Mouse (Mus musculus): Measurements from ENCODE around the gene Baz2b. TPM values are rescaled to one million over a fixed set of nuclear protein-coding genes. Genes with fewer than 3 reads are reported as not detected.
"Not testable (repeated sequence)": the region's sequence is repeated elsewhere in the genome, so short reads cannot be mapped to it uniquely, and the experiment has no call there.

The Baz2b gene
- polyA plus RNA-seq, 1 experiment from 2014 or later = 56.5 TPM

DNA sequence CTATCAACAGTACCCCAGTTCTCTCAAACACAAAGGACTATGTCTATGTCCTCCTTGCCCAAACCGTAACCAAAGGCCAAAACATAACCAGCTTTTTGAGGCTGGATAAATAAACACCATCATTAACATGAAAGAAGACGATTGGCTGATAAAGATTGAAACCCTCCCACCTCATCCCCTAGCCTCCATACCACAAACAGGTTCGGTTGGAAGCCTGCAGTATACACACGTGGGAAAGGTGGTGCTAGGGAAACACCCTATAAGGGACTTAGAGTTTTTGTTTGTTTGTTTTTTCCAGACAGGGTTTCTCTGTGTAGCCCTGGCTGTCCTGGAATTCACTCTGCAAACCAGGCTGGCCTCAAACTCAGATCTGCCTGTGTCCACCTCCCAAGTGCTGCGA lies 66.3 kb downstream of the Baz2b start:
- no peaks in the 10 kb centered on the region for H3K4me1 ChIP-seq (ENCODE audit: control insufficient read depth, insufficient read depth, low read length)
- H3K27me3 ChIP-seq (ENCODE audit: control insufficient read depth, insufficient read depth, low read length) = no peaks in the 10 kb centered on the region
- DNase-seq (ENCODE audit: low spot score) (no peak), ATAC-seq (replicated peaks; ENCODE audit: insufficient number of reproducible peaks, low FRiP score, low TSS enrichment, low read depth) (no peak)
- no peaks in the 10 kb centered on the region for H3K9me3 ChIP-seq (replicated peaks; ENCODE audit: control insufficient read depth, low read length)
- no peak overlapping the region for H3K9ac ChIP-seq (replicated peaks; ENCODE audit: low read length)
- H3K4me3 ChIP-seq (ENCODE audit: low read depth, low read length) = no peak overlapping the region
- H3K4me2 ChIP-seq (ENCODE audit: low read depth, low read length) = no peak overlapping the region
- no peak overlapping the region for H3K27ac ChIP-seq (replicated peaks; ENCODE audit: low read depth, low read length)
- WGBS = 49% methylated on average over 5 of the region's 5 CpGs
- no peaks in the 10 kb centered on the region for H3K36me3 ChIP-seq (replicated peaks; ENCODE audit: control insufficient read depth, insufficient read depth, low read depth, low read length)

DNA sequence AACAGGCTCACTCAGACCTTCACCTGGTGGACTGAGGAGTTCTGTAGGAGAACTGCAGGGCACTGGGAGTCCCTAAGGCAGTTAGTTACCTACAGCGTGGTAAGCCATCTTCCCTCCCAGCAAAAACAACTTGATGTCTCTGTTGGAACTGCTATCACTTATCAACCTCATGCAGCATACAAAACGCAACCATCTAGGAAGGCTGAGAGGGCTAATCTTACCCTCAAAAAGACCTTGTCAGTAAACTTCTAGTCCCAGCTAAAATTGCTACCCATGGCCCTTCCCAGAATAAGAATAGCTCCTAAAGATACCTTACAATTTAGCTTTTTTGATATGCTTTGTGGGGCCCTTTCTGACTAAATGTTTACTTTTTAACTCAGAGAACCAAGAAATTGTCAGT lies 67.4 kb downstream of the Baz2b start:
- Histone ChIP-seq H3K9ac (replicated peaks; ENCODE audit: low read length) (no peak overlapping the region), H3K4me3 (ENCODE audit: low read depth, low read length) (no peak overlapping the region), H3K4me2 (ENCODE audit: low read depth, low read length) (no peak overlapping the region), H3K36me3 (replicated peaks; ENCODE audit: control insufficient read depth, insufficient read depth, low read depth, low read length) (no peaks in the 10 kb centered on the region), H3K27ac (replicated peaks; ENCODE audit: low read depth, low read length) (no peak overlapping the region), H3K27me3 (ENCODE audit: control insufficient read depth, insufficient read depth, low read length) (no peaks in the 10 kb centered on the region), H3K4me1 (ENCODE audit: control insufficient read depth, insufficient read depth, low read length) (no peaks in the 10 kb centered on the region), H3K9me3 (replicated peaks; ENCODE audit: control insufficient read depth, low read length) (no peaks in the 10 kb centered on the region)
- 84% methylated on average over 2 of the region's 2 CpGs for WGBS
- ATAC-seq (replicated peaks; ENCODE audit: insufficient number of reproducible peaks, low FRiP score, low TSS enrichment, low read depth) = no peak
- no peak for DNase-seq (ENCODE audit: low spot score)

DNA sequence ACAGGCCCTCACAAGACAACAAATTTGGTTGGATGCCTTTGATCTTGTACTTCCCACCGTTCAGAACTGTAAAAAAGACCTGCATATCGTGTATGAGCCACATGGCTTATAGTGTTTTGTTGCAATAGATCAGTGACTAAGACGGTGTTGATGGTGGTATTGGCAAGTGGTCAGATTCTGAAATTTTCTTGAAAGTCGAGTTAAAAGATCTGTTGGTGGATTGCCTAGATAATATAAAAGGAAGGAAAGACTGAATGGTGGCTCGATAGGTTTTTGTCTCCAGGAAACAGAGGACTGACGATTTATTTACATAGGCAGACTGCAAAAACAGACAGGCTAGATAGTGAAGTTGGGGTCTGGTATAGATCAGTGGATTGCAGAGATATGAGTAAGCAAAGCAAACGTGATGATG lies 70.9 kb downstream of the Baz2b start:
- H3K27me3 ChIP-seq (ENCODE audit: control insufficient read depth, insufficient read depth, low read length) = no peaks in the 10 kb centered on the region
- no peaks in the 10 kb centered on the region for H3K9me3 ChIP-seq (replicated peaks; ENCODE audit: control insufficient read depth, low read length)
- no peak overlapping the region for H3K27ac ChIP-seq (replicated peaks; ENCODE audit: low read depth, low read length)
- H3K4me3 ChIP-seq (ENCODE audit: low read depth, low read length) = no peak overlapping the region
- no peaks in the 10 kb centered on the region for H3K36me3 ChIP-seq (replicated peaks; ENCODE audit: control insufficient read depth, insufficient read depth, low read depth, low read length)
- DNase-seq (ENCODE audit: low spot score) = no peak
- H3K4me1 ChIP-seq (ENCODE audit: control insufficient read depth, insufficient read depth, low read length) = no peaks in the 10 kb centered on the region
- no peak overlapping the region for H3K9ac ChIP-seq (replicated peaks; ENCODE audit: low read length)
- 62% methylated on average over 7 of the region's 7 CpGs for WGBS
- no peak overlapping the region for H3K4me2 ChIP-seq (ENCODE audit: low read depth, low read length)
- ATAC-seq (replicated peaks; ENCODE audit: insufficient number of reproducible peaks, low FRiP score, low TSS enrichment, low read depth) = no peak

DNA sequence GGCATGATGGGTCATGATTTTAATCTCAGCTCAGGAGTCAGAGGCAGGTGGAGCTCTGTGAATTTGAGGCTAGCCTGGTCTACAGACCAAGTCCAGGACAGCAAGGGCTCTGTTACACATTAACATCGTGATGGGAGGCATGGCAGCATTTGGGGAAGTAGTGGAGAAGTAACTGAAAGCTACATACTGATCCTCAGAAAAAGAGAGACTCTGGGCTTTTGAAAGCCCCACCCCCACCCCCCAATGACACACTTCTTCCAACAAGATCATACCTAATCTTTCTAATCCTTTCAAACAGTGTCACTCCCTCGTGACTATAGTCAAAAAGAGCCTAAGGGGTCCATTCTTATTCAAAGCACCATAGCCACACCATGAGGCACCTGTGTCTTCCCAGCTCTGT lies 73.8 kb downstream of the Baz2b start:
- H3K27me3 ChIP-seq (ENCODE audit: control insufficient read depth, insufficient read depth, low read length) = no peaks in the 10 kb centered on the region
- no peaks in the 10 kb centered on the region; the same call in 1 of the 2 replicates for H3K4me1 ChIP-seq (ENCODE audit: control insufficient read depth, insufficient read depth, low read length)
- H3K4me2 ChIP-seq (ENCODE audit: low read depth, low read length) = no peak overlapping the region
- H3K36me3 ChIP-seq (replicated peaks; ENCODE audit: control insufficient read depth, insufficient read depth, low read depth, low read length) = no peaks in the 10 kb centered on the region
- no peaks in the 10 kb centered on the region for H3K9me3 ChIP-seq (replicated peaks; ENCODE audit: control insufficient read depth, low read length)
- ATAC-seq (replicated peaks; ENCODE audit: insufficient number of reproducible peaks, low FRiP score, low TSS enrichment, low read depth) = no peak
- WGBS = 52% methylated on average over 2 of the region's 2 CpGs
- H3K4me3 ChIP-seq (ENCODE audit: low read depth, low read length) = no peak overlapping the region
- no peak overlapping the region for H3K9ac ChIP-seq (replicated peaks; ENCODE audit: low read length)
- no peak overlapping the region for H3K27ac ChIP-seq (replicated peaks; ENCODE audit: low read depth, low read length)
- DNase-seq (ENCODE audit: low spot score) = no peak

DNA sequence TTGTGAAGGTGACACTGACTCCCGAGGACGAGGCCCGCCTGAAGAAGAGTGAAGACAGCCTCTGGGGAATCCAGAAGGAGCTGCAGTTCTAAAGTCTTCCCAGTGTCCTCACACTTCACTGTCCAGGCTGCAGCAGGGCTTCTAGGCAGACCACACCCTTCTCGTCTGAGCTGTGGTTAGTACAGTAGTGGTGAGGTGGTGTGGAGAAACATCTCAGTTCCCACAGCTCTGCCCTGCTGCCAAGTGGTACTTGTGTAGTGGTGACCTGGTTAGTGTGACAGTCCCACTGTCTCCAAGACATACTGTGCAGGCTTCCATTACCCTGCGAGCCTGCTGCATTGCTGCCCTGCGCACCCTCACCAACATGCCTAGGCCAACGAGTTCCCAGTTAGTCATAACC lies 74.7 kb downstream of the Baz2b start:
- H3K9ac ChIP-seq (replicated peaks; ENCODE audit: low read length); ATAC-seq (replicated peaks; ENCODE audit: insufficient number of reproducible peaks, low FRiP score, low TSS enrichment, low read depth); H3K27me3 ChIP-seq (ENCODE audit: control insufficient read depth, insufficient read depth, low read length); H3K4me3 ChIP-seq (ENCODE audit: low read depth, low read length); H3K36me3 ChIP-seq (replicated peaks; ENCODE audit: control insufficient read depth, insufficient read depth, low read depth, low read length); H3K4me2 ChIP-seq (ENCODE audit: low read depth, low read length); H3K9me3 ChIP-seq (replicated peaks; ENCODE audit: control insufficient read depth, low read length); DNase-seq (ENCODE audit: low spot score); H3K27ac ChIP-seq (replicated peaks; ENCODE audit: low read depth, low read length); H3K4me1 ChIP-seq (ENCODE audit: control insufficient read depth, insufficient read depth, low read length): not testable (repeated sequence)
- WGBS = 93% methylated on average over 7 of the region's 7 CpGs

DNA sequence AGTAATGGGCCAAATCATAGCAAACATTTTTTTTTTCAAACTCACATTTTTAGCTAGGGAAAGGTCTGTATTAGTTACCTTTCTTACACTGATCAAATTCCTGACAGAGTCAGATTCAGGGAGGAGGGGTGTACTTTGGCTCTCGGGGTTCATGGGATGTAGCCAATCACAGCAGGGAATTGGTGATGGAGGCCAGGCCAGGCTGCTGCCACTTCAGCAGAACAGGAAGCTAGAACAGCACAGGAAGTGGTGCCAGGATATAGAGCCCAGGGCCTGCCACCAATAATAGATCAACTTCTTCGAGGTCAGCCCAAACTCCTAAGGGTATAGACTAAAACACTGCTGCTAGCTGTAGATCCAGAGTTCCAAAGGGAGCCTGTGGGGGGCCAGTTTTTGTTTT lies 76.6 kb downstream of the Baz2b start:
- H3K4me3 ChIP-seq (ENCODE audit: low read depth, low read length) = no peak overlapping the region
- no peak overlapping the region for H3K4me2 ChIP-seq (ENCODE audit: low read depth, low read length)
- no peak for DNase-seq (ENCODE audit: low spot score)
- no peak for ATAC-seq (replicated peaks; ENCODE audit: insufficient number of reproducible peaks, low FRiP score, low TSS enrichment, low read depth)
- H3K9ac ChIP-seq (replicated peaks; ENCODE audit: low read length) = no peak overlapping the region
- WGBS = 51% methylated on average over 2 of the region's 2 CpGs
- H3K27ac ChIP-seq (replicated peaks; ENCODE audit: low read depth, low read length) = no peak overlapping the region
- no peaks in the 10 kb centered on the region for H3K9me3 ChIP-seq (replicated peaks; ENCODE audit: control insufficient read depth, low read length)
- no peaks in the 10 kb centered on the region; the same call in 1 of the 2 replicates for H3K4me1 ChIP-seq (ENCODE audit: control insufficient read depth, insufficient read depth, low read length)
- H3K36me3 ChIP-seq (replicated peaks; ENCODE audit: control insufficient read depth, insufficient read depth, low read depth, low read length) = no peaks in the 10 kb centered on the region
- H3K27me3 ChIP-seq (ENCODE audit: control insufficient read depth, insufficient read depth, low read length) = no peaks in the 10 kb centered on the region

DNA sequence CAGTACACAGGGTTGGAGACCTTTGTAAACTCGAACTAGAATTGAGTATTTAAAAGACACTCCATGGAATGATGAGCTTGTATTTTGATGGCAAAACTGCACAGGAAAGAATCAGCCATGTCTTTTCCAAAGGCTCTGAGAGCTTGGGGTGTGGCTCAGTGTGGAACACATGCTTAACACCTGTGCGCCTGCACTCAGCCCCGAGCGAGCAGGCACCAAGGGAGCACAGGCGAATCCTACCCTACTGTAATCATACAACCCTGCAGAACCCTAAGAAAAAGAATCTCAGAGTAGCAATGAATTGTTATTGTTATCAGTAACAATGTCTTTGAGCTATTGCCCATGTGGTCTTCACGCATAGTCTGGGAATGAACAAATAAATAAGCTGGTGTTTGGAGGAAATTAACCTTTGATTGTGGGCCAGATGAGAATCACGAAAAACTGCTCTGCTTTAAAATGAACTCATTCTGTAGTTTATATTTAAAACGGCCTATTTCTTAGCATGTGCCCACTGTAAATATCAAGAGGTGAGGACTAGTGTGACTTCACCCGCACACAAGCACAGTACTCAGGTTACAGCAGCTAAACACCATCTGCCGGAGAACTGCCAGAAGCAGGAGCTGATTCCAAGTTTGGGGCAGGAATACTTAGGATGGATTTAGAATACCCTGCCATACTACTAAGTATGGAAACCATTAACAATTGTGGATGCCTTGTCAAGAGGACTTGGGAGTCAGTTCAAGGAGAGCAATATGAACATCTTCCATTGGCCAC lies 77.2 kb downstream of the Baz2b start:
- Histone ChIP-seq H3K9ac (replicated peaks; ENCODE audit: low read length) (no peak overlapping the region), H3K4me3 (ENCODE audit: low read depth, low read length) (no peak overlapping the region), H3K4me1 (ENCODE audit: control insufficient read depth, insufficient read depth, low read length) (no peaks in the 10 kb centered on the region; the same call in 1 of the 2 replicates), H3K27me3 (ENCODE audit: control insufficient read depth, insufficient read depth, low read length) (no peaks in the 10 kb centered on the region), H3K27ac (replicated peaks; ENCODE audit: low read depth, low read length) (no peak overlapping the region), H3K36me3 (replicated peaks; ENCODE audit: control insufficient read depth, insufficient read depth, low read depth, low read length) (no peaks in the 10 kb centered on the region), H3K4me2 (ENCODE audit: low read depth, low read length) (no peak overlapping the region), H3K9me3 (replicated peaks; ENCODE audit: control insufficient read depth, low read length) (no peaks in the 10 kb centered on the region)
- DNase-seq (ENCODE audit: low spot score) (peak; percentile 62), ATAC-seq (replicated peaks; ENCODE audit: insufficient number of reproducible peaks, low FRiP score, low TSS enrichment, low read depth) (0 out of 2 replicates have a peak, but pooled peaks have one; percentile 57)
- WGBS = 47% methylated on average over 10 of the region's 10 CpGs

DNA sequence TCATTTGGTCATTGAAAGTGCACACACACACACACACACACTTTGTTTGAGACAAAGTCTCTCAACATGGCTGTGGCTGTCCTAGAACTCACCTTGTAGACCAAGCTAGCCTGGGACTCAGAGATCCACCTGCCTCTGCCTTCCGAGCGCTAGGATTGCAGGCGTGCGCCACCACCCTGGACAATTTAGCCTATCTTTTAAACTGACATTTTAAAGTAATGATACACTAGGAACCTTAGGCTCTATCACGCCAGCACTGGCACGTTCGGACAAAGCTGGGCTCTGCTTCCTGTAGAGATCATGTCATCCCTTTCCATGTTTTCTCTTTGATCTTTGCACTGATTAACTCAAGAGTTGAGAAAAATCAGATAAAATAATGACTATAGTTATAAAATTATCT lies 81.0 kb downstream of the Baz2b start:
- Histone ChIP-seq H3K27me3 (ENCODE audit: control insufficient read depth, insufficient read depth, low read length) (no peaks in the 10 kb centered on the region), H3K4me1 (ENCODE audit: control insufficient read depth, insufficient read depth, low read length) (no peaks in the 10 kb centered on the region; the same call in 1 of the 2 replicates), H3K36me3 (replicated peaks; ENCODE audit: control insufficient read depth, insufficient read depth, low read depth, low read length) (no peaks in the 10 kb centered on the region), H3K27ac (replicated peaks; ENCODE audit: low read depth, low read length) (no peak overlapping the region), H3K9me3 (replicated peaks; ENCODE audit: control insufficient read depth, low read length) (no peaks in the 10 kb centered on the region), H3K9ac (replicated peaks; ENCODE audit: low read length) (no peak overlapping the region), H3K4me2 (ENCODE audit: low read depth, low read length) (no peak overlapping the region), H3K4me3 (ENCODE audit: low read depth, low read length) (no peak overlapping the region)
- ATAC-seq (replicated peaks; ENCODE audit: insufficient number of reproducible peaks, low FRiP score, low TSS enrichment, low read depth) (no peak), DNase-seq (ENCODE audit: low spot score) (no peak)
- WGBS = 91% methylated on average over 7 of the region's 7 CpGs

Measured in embryonic facial prominence, embryonic 11.5 days (tissue).